Mouse (Mus musculus) lung, adult 18-20 months (tissue): ENCODE data around the gene Cdca7l.
"Not testable (repeated sequence)": the region's sequence is repeated elsewhere in the genome, so short reads cannot be mapped to it uniquely, and the experiment has no call there.

Experiments
- DNase-seq, 2 experiments: peaks; one replicate each; pipeline ENCODE4 v3.0.0; 2022; ENCODE audit warnings: mixed read lengths in 2 of 2

Gene Cdca7l

DNA sequence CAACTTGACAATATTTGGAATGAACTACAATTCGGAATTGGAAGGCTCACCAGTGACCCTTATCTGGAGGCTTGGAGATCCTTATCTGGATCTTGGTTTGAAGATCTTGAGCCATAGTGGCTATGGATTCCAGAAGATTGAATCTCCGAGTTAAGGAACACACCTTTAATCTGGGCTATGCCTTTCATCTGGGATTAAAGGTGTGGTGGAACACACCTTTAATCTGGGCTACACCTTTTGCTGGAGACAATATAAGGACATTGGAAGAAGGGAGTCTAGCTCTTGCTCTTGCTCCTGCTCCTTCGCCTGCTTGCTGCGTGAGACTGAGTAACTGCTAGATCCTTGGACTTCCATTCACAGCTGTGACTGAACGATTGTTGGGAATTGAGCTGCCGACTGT, at the start of gene Cdca7l:
Gene Cdca7l, plus strand, starts transcription at position 301 of the 400 bp plus-strand sequence.
- DNase-seq: not testable (repeated sequence)

DNA sequence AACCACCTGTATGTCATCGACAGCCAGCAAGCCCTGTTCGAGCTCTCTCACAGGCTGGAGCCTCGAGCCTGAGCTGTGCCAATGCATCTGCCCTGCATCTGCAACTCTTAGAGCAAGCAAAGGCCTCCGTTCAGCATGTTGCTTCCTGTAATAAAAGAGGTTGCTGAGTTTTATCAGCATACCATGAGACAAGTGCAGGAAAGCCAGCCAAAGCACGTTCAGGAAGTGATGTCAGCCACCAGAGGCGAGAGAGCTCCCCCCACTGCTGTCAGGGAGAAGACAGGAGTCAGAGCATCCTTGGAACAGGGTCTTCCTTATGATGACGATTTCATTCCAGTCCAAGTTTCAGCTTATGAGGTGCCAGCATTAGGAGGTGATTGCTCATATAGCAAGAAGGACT, 48.1 kb upstream of the Cdca7l start:
- DNase-seq: peak; percentile 40 to 47

DNA sequence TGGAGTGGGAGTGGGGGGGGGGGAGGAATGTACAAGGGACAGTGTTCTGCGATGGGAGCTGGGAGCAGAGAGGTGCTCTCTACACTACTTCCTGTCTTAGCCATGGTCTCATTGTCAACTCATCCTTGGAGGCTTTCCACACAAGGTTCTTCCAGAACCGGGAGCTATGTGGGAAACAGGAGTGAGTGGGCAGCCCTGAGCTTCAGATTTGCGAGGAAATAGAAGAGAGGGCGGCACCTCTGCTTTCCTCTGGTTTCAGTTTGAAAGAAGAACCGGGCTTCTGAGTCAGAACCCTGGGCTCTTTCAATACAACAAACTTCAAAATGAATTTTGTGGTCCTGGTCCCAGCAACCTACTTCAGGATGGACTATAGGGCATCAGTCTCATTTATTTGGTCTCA, 43.7 kb upstream of the Cdca7l start:
- DNase-seq: no peak

DNA sequence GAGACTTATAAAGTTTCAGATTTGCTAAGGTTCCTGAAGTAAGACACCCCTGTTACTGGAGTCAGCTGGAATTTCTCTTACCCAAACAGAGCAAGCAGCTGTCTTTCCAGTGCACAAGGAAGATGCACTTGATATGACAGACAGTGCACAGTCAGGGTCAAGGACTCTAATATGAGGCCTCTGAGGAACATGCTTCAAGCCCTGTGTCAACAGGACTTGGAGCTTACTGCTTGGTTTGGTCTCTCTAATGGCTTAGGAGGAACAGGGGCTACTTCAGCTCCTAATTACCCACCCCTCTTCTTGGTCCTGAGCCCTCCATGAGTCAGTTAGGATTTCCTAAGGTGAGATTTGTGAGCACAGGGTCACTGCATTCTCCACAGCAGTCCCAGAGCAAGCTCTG, 43.2 kb upstream of the Cdca7l start:
- DNase-seq: no peak

DNA sequence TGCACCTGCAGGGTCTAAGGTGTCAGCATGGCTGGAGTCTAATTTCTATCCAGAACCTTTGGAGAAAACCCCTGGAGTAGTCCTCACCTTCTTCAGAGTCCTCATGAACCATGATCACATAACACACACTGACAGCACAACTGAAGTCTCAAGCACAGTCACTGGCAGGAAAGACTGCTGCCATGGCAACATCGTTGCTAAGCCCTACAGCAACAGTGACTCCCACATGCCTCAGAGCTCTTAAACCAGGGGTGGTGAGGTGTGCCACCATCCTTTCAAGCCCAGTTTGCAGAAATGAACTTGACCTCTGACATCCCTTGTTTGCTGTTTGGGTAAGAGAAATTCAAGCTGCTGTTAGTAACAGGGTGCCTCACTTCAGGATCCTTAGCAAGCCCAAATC, 42.4 kb upstream of the Cdca7l start:
- peak; percentile 47 to 73 for DNase-seq

DNA sequence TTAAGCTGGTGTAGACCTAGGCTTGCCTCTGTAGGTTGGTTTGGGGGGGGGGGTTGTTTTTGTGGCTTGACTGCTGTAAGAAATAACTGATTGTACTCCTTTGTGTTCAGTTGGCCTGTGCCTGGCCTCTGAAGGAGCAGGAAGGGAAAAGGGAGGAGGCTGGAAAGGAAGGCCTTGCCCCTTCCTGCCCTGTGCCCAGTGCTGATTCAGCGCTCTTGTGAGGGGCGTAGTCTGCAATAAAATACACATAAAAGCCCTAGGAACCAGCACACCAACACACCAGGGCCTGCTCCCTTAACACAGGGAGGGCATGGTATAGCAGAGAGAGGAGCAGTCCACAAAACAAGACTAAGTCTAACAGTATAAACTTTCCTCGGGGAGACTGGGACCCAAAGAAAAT, 40.8 kb upstream of the Cdca7l start:
- peak; percentile 54 to 68 for DNase-seq

DNA sequence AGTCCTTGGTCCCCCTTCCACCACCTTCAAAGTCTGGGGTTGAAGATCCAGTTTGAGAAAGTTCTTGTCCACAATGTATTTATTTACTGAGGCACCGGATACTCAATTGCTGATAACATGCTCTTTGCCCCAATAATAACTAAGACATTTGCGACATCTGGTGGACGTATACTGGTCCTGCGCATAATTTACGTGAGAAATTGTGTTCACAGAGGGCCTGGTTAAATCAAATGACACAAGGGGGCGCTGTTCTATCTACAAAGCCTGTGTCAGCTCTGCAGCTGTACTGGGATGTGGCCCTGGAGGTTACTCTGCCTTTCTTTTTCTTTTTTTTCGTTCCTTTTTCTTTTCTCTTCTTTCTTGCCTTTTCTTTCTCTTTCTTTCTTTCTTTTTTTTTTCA, 39.2 kb upstream of the Cdca7l start:
- DNase-seq: peak; percentile 57 to 81

DNA sequence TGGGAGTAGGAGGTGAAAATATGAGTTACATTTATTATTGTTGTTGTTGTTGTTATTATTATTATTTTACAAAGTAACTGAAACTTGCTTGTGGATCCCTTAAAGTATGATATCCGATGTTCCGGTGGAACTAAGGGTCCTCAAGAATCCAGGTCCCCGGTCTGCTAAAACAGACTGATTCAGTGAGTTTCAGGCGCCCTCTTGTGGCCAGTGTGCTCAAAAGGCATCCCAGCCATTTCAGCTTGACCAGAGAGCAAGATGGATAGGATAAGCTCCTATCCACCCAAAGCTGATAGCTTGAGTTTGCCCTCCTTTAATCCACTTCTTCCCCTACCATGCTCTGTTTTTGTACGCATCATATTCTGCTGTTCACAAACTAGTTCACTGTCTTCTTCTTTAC, 35.0 kb upstream of the Cdca7l start:
- DNase-seq: peak; percentile 49 to 67

DNA sequence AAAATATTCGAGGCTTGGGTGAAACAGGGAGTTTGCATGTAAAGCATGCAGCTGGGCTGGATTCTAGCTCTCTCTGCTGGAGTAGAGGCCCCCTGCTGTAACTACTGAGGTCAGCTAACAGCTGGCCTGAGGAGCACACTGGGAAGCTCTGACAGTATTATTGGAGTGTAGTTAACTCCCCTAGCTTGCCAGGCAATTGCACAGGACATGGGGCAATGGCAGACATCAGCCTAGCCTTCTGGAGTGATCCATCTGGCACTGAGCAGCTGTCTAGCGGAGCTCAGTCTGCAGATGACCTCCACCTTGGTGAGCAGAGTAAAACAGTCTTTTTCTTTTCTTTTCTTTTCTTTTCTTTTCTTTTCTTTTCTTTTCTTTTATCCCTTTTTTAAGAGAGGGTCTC, 33.9 kb upstream of the Cdca7l start:
- no peak for DNase-seq

DNA sequence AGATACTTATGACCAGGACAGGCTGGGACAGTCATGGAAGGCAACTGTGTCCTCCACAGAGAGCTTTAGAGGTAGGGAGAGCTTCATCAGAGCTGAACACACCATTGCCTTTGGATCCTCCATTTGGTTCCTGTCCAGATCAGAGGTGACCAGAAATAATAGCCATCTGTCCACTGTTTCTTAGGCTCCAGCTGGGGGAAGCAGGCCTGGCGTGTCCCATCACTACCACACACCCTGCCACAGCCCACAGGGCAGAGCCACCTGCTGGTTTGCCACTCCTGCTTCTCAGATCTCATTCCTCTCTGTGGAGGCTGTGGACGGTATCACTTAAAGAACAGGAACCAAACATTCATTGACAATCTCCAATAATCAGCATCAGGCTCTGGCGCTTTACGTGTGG, 32.9 kb upstream of the Cdca7l start:
- no peak for DNase-seq

DNA sequence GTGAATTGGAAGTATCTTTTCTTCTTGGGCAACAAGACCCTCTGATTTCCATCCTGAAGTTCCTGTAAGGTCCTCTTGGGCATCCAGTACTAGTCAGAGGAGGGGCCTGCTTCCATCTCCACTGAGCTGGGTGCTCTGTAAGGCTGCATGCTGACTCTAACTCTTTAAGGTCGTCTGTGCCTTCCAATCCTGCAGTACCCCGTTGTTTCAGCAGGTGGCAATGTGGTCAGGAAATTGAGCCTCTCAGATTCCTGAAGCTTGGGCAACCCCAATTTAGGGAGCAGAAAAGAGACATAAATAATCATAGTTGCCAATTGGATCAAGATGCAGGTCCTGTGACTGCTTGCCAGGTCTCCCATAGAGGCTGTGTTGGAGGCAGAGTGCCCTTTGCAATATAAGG, 31.5 kb upstream of the Cdca7l start:
- peak; percentile 23 to 55 for DNase-seq

DNA sequence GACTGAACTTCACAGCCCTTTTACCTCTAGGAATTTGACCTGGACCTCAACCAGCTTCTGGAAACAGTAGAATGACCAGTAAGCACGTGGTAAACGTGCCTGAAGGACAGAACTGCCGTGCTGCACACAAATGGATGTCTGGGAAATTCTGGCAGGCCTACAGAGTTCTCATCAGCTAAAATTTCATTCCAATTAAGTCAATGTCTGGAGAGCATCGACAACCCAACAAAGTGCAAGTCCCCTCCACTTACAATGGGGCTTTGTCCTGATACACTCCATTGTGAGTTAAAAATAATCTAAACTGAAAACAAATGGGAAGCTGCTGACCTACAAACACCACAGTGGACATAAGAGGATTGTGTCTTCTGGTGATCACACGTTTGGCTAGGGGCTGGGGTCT, 27.2 kb upstream of the Cdca7l start:
- DNase-seq: no peak

DNA sequence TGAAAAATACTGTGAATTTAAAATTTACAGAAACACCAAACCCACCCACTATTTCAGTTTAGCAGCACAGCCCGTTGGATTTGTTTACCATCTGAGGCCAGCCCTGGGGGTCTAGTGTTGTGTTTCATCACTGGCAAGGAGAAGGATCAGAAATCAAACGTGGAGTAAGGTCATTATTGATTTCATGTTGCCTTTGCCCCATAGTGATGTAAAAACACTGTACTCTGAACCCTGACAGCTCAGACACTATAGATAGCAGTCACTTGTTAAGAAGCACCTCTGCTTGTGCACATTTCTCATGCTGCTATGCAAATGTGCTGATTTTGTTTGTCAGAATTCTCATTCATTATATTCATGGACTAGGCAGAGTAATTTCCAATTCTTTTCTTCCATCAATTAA, 22.7 kb upstream of the Cdca7l start:
- DNase-seq: no peak

DNA sequence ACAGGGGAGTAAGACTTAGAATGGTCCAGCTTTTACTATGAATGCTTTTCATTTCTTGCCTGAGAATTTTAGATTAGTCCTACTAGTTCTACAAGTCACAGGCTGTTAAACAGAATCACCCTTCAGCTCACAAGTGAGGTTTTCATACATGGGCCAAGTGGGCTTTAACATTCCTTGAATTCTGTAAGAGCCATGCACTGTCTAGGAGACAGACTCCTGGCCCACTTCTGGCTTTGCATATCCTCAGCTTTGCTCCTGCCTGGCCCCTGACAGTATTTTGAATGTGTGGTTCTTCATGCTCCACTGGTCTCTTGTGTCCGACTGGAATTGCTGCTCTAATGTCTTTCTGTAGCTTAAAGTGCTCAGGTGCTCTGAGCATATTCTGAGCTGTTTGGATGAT, 20.7 kb upstream of the Cdca7l start:
- no peak for DNase-seq

DNA sequence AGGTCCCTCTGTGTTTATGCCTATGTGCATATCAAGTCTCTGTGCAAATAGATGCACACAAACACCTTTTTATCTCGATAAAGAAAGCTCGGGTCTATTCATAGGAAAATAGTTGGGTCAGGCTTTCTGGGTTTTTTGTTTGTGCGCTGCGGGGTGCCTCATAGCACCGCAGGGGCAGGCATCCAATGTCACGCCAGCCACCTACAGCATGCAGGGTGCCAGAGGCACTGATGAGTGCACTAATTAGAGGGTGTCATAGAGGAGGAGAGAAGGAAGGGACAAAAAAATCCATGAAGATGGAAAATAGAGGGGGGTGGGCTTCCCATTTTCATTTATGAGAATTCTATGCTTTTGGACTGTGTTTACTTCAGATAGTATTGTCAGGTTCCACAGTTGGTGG, 17.5 kb upstream of the Cdca7l start:
- no peak for DNase-seq

DNA sequence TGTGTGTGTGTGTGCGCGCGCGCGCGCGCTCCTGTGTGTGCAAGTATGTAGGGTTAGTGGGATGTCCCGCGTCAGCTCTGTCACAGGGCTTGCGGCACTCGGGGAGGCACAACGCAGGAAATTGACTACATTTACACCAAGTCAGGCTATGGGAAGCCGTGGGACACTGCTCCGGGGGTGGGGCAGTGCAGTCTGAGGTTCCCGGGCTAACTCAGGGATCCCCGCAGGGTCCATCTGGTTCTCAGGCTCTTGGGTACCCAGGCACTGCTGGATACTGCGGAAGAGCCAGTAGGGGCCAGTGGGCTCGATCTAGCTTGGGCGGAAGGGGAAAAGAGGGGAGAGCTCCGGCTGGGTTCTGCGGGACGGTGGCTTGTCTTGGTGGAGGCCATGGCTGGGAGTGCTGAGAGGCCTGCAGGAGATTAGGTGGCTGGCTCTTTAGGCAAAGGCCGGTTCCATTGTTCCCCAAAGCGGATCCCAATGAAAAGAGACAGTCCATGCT, 15.5 kb upstream of the Cdca7l start:
- no peak for DNase-seq

DNA sequence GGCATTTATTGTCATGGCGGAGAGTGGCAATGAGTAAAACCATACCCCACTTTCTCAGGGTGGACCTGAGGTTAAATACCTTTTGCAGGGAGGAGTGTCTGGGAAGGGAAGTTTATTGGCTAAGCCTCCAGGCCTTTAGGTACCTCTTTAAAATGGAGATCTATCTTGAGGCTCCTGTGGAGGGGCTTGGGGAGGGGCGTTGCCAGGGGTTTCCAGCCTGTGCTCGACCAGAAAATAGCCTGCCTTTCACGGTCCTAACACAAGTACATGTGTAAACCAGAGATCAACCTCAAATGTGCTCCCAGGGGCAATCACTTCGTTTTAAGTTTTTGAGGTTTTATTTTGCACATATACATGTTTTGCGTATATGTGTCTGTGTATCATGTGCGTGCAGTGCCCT, 15.1 kb upstream of the Cdca7l start:
- no peak for DNase-seq

DNA sequence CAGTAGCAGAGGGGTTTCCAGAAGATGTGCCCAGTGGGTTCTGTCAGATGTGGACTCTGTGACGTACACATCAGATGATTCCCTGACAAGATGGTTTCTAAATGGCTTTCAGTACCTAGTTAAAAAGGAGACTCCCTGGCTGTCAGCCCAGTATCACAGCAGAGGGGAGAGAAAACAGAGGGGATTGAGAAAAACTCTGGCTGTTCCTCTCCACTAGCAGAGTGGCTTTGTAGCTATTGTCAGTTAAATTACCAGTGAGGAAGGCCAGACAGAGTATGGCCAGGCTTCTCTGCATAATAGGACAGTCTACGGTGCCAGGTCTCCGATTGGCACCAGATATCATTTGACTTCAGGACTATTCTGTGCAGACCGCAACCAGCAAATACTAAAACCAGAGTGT, 8.8 kb upstream of the Cdca7l start:
- no peak for DNase-seq

DNA sequence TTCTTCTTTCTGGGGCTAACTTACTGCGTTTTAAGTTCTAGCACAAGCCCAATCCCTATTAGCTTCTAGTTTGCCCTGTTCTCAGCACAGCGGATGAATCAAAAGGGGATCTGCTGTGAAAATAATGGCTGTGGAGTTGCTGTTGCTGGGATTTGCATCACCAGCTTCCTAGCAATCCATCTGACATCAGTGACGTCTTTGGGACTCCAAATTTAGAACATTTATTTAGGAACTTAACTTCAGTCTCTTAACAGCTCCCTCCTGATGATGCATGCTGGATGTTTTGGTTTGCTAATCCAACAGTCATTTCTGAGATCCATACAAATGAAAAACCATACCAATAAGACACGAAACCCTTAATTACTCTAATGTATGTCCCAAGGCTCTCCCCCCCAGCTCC, 1.5 kb downstream of the Cdca7l start:
- no peak for DNase-seq

DNA sequence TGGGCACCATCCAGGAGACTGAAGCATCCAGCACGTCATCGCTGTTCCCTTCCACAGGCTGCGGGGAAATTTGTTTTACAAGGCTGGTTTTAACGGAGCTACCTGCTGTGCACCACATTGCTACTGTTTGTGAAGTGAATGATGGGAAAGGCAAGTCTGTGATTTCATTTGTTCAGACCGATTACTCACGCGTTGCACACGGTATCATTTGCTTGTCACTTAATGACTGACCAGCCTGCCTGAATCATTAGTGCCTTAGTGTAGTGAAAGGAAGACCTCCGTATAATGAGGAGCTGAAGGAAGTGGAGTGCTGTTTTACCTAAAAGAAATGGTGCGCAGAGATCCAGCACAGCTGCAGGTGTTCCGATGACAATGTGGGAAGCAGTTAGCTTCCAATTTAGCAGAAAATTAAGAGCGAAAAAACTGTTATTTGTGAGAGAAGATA, 1.9 kb downstream of the Cdca7l start:
- no peak for DNase-seq

DNA sequence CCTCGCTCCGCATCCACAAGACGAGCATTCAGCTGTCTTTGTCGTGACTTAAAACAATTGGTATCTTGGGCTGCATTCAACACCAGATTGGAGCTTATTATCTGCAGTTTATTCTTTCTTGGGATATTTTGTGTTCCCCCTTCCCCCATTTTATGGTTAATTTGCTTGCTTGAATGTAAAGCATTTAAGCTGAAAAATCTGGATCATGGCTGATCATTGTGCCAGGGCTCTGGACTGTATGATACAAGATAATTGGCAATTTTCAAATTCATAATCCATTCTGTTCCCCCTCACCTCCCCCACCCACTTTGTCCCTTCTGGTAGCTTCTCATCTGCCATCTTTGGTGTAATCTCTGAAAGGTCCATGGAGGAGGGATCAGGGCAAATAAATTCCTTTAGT, 2.4 kb downstream of the Cdca7l start:
- DNase-seq: no peak

DNA sequence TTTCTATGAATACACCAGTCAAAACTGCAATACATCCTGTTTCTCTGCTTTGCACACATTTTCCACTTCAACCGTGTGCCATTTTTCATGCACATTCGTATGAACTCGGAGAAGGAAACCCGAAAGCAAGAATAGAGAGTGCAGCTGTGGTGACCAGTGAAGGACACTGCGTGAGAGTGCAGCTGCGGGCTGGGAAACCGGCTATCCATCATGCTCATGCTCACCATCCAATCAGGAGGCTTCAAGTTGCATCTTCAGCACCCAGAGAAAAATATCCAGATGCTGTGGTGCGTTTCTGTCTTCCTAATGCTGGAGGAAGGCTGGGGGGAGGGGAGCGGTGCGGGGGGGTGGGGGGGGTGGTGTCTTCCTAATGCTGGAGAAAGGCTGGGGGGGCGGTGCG, 3.5 kb downstream of the Cdca7l start:
- DNase-seq: no peak

DNA sequence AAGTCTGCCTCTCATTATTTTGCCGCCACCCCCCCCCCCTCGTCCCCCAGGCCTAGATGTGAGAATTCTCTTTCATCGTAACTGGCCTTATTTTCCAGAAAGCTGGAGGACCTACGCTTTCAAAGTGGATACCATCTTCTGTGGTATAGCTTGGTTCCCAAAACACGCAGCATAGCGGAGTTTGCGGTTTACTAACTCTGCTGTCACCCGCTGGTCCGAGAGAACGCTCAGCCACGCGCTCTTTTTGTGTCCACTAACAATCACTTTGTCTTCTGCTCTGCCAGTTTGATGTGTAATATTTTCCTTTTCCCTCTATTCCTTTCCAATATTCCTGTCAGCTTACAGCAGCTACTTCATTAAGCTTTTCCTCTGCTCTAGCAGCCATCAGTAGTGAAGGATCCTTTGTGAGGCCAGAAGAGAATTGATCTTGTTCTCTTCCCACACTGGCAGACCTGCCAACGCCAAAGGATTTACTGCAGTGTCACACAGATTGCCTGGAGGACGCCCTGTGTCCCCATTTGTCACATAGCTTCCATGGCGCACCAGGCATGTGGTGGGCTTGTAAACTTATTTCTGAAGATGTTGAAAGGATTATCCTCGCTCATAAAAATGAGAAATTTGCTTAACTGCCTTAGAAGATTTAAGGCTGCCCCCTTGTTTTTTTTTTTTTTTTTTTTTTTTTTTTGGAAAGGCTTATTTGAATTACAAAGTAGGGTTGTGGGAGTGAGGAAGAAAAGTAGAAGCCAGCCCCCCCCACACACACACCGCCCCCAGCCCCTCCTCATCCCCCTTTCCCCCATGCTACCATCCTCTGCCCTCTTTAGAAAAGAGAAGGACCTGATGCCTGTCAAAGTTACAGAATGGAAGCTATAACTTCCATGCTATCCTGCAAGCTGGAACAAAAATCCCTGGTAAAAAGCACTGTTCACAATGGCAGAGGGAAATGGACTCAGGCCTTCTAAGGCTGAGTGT, 4.6 kb downstream of the Cdca7l start:
- no peak for DNase-seq

DNA sequence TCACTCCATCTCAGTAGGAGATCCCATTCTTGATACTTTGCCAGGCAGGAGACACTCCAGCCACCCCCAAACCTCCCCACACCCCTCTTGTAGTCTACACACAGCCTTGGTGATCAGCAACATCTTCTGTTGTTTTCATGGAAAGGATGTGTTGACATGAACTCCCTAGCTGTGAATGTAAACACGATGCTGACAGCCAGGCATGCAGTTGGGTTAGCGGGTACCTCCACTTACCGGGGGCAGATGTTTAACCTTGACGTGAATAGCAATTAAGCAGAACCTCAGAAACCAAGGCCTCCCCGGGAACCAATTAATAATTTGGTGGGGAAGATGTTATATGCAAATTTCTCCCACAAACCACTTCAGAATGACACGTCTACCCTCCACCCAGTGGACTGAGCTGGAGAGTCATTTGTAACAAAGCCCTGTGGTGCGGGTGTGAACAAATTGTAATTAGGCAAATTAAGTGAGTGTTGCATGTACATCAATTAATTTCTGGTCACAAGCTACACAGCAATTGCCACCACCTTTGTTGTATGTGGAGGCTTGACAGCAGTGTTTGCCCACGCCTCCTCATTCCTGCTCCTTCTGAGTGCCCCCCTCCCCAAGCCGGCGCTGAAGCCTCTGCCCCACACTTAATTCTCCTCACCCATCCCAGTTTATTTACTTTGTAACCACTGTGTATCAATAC, 5.4 kb downstream of the Cdca7l start:
- no peak for DNase-seq
